Mouse (Mus musculus): Measurements from ENCODE around the gene Chpf.

Chpf gene

DNA sequence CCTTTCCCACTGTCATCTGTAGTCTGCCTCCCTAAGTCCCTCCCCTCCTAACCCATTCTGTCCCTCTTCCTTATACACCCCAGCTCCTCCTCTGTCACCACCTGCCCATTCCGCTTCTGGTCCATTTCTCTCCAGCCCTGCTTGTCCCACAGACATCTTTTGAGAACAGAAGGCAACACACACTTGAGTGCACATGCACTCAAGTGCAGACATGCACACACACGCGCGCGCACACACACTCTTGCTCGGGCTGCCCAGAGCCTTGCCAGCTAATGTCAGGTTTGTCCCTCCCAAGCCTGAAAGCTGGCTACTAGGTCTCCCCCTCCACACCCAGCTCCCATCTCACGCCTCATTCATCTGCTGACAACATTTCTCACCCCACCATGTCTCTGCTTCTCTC is 38.4 kb downstream of the Chpf start:
- DNase-seq (ENCODE audit: low spot score): no peak

DNA sequence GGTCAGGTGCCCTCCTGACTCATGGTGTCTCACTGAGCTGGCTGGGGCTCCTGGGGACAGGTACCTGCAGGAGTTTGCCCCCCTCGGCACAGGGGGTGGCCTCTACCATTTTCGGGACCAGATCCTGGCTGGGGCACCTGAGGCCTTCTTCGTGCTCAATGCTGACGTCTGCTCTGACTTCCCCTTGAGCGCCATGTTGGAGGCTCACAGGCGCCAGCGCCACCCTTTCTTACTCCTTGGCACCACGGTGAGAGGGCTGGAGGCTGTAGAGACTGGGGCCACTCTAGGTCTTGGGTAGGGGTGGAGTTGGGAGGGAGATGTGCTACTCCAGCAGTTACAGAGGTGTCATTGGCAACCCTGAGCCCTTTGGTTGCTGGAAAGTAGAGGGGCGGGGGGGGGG is 40.3 kb downstream of the Chpf start:
- DNase-seq (ENCODE audit: low spot score): no peak

DNA sequence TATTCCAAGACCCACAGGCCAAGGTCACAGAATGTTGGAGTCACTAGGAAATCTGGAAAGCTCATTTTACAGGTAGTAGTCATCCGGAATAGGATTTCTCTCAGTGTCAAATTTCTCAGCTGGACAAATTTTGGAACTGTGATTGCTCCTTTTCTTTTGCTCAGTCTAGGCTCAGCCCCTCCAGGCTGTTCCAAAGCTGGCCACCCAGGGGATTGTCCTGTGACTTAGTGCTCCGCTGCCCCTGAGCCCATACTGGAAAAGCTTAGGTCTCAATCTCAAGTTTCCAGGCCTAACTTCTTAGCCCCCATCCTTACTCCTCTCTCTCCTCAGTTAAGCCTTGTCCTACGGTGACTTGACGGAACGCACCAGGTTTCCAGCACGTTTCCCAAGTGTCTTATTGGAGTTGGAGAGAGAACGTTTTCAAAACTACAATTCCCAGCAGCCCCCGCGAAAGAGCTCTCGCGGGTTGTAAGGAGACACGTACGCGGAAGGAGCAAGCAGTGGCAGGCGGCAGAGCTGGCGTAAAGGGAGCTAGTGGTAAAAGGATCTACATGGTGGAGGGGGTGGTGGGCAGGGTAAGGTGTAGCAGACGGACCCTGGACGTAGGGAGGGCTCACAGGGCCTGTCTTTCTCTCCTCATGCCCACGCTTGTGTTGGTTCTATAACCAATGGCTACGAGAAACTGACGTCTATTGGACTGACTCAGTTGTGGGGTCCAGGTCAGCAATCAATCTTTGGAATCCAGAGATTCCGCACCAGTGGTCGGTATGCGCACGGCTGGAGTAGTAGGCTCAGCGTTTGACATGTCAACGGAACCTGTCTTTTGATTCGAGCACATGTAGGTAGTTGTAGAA is 43.4 kb downstream of the Chpf start, which contains the start of gene Gmppa:
TSS of gene Gmppa (plus strand) at position 456 of the 854 bp plus-strand sequence.
- peak; percentile 84 for DNase-seq (ENCODE audit: low spot score)

- no peak for DNase-seq (ENCODE audit: low spot score)
Measured at GRCm38 (mm10) chr1:75425796-75426471, 53.2 kb downstream of the Chpf start.
